Mouse (Mus musculus) frontal cortex, adult (tissue): Measurements from ENCODE around the gene Pold2.
A peak's percentile ranks its signal among the peaks of the same experiment; 100 is the strongest.

Source experiments
- ATAC-seq: cut with Nextera tagmentation; 2 replicates; pipeline ENCODE4 v1.9.2; 2017; ENCODE audit warnings: mild to moderate bottlenecking, moderate library complexity, mixed read lengths; ENCODE audit not compliant: low TSS enrichment

Pold2 gene

DNA sequence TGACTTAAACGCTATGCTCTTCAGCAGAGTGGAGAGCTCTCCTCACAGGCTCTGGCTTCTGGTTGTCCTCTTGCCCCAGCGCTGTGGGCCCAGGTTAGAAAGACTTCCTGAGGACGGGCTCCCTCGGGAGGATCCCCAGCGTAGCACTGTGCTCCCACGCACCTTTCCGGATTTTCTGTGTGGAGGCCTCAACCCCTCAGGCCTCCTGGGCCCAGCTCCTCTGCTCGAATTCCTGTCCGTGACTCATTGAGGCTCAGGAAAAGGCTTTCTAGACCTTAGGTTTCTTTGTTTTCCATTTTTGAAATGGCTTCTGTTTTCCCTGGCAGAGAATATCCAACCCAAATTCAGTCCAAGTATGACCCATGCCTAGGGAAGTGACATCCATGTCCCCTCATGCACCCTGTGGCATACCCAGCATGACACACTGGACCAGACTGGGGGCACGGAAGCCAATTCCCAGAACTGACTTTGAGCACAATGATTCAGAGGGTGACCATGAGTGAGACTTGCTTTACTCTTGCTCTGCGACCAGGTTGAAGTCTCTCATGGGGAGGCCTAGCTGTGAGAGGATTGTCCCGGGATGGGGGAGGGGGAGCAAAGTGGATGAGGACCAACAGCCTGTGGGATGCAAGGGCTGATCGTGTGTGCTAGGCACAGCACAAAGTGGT is 18.1 kb downstream of the Pold2 start:
- no peak for ATAC-seq

DNA sequence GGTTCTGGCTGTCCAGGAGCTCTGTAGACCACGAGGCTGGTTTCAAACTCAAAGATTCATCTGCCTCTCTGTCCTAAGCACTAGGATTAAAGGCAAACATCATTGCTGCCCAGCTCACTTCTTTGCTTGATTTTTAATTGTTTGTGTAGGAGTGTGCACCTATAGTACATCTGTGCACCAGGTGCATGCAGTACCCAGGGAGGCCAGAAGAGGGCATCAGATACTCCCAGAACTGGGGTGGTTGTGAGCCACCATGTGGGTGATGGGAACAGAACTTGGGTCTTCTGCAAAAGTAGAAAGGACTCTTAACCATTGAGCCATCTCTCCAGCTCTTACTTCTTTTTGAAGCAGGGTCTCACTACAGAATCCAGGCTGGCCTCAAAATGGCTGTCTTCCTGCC is 19.4 kb downstream of the Pold2 start:
- no peak for ATAC-seq

- no peak for ATAC-seq
Measured at GRCm38 (mm10) chr11:5856479-5857130, 21.5 kb downstream of the Pold2 start.

- peak; percentile 50; the same call in 1 of the 2 replicates for ATAC-seq
Measured at GRCm38 (mm10) chr11:5855902-5856301, 22.2 kb downstream of the Pold2 start.

DNA sequence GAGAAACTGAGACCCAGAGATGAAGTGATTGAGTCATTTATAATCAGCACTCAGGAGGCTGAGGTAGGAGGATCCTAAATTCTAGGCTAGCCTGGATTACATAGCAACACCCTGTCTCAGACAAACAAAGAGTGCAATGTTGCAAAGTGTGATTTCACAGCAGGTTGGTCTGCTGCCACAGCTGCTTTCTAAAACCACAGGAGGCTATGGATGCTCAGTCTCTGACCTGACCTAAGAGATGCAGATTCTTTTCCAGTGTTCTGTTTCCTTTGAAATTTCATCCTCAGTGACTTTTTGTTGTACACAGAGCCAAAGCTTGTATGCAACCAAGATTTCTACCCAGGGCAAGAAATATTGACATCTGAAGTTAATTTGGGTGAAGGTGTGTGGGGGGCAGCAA is 22.6 kb downstream of the Pold2 start:
- no peak for ATAC-seq

GRCm38 (mm10) chr11:5852314-5852713 is 25.8 kb downstream of the Pold2 start:
- ATAC-seq = no peak

- no peak for ATAC-seq
Measured at GRCm38 (mm10) chr11:5851021-5851736, 26.9 kb downstream of the Pold2 start.

- ATAC-seq = no peak
Measured at GRCm38 (mm10) chr11:5850452-5850851, 27.6 kb downstream of the Pold2 start.

DNA sequence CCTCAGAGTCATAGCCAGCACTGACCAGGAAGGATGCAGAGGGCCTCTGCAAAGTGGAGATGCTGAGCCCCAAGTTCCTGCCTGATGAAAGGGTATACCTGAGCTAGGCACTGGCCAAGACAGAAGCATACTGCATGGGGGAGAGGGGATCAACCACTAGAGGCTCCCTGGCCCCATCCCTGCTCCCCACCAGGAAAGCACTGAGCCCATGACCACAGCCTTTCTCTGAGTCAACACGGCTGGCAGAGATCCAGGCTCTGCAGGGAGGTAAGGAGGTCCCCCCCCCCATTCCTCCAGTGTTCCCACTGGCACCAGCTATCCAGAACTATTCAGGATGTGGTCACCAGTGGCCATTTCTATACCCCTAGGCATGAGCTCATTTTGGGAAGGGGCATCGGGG is 28.8 kb downstream of the Pold2 start:
- no peak for ATAC-seq

DNA sequence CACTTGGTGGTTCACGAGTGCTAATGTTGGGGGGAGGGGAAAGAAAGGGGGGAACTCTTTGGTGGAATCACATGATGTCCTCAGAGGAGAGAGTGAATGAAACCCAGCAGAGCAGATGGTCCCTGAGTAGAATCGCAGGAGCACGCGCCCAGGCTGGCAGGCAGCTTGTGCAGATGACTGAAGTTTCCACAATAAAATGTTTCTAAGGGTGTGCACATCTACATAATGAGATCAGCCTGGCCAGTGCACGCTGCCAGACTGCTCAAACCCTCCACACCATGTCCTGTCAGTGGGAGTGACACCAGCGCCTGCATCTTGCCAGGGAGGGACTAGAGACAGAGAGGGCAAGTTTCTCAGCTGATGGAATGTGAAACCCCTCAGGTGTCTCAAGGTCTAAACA is 29.4 kb downstream of the Pold2 start:
- ATAC-seq = peak; percentile 89

- no peak for ATAC-seq
Measured at GRCm38 (mm10) chr11:5846639-5847345, 31.3 kb downstream of the Pold2 start.

DNA sequence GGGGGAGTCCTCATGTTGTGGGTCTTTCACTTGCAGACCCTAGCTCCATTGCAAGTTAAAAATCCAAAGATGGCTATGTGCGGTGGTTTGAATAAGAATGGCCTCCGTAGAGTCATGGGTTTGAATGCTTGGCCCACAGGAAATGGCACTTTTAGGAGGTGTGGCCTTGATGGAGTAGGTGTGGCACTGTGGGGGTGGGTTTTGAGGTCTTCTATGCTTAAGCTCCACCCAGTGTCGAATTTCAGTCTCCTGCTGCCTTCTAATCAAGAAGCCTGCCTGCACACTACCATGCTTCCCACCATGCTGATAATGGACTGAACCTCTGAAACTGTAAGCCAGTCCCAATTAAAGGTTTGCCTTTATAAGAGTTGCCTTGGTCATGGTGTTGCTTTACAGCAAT is 35.0 kb downstream of the Pold2 start:
- ATAC-seq = no peak

DNA sequence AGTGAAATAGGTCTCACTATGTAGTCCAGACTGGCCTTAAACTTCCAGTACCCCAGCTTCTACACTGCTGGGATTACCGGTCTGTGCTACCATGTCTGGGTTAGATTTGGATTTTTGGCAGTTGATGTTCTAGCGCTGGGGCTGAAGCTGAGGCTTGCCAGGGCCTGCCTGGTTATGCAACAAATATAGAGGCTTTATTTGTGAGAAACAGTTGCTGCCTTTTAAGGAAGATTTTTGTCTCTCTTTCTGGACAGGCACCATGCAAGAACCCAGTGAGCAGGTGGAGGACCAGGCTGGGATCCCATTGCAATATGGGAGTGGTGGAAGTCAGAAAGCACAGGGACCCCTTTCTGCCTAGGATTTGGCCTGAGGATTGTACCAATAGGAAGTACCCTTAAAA is 36.3 kb downstream of the Pold2 start:
- ATAC-seq = no peak

GRCm38 (mm10) chr11:5840346-5840745 is 37.7 kb downstream of the Pold2 start:
- ATAC-seq = no peak

DNA sequence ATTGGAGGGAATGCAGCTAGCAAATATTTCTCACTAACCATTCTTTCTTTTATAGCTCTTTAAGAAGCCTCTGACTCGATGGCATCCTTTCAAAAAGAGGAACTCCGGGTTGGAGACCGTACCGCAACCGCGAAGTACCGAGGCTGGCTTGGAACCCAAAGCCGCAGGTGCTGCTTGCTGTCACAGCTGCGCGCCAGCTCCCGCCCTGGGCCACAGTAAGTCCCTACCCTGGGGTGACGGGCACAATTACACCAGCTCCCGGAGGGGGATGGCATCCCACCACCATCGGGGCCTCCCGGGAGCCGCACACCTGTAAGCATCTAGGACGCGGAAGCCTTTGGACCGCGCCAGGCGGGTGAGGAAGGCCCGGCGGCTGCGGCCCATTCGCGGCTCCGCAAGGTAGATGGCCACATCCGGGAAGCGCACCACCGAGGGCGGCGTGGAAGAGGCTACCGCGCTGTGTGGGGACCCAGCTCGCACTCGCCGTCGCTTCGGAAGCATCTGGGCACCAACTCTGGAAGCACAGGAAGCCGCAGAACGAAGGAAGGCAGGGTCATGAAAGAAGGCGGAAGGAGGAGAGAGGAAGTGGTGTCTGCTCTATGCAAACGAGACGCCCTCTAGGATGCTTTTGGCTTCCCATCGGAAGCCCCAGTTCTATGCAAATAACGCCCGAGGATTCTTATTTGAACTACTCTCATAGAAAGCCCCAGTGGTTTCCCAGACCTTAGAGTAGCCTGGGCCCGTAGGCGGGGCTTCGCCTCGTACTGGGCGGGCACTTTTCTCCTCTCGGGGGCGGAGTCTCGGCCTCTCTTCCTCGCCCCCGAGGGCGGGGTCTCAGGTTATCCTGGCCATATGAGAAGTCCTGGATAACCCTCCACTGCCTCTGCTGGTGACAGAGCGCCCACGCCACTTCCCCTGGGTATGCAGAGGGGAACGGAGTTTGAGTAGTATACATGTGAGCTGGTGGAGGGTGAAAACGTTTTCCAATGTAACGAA is 40.5 kb downstream of the Pold2 start, which contains the start of gene Polm:
Gene Polm (minus strand): TSS at position 766 of the 996 bp plus-strand sequence.
- ATAC-seq = peak; percentile 82

- no peak for ATAC-seq
Measured at GRCm38 (mm10) chr11:5836126-5836525, 42.0 kb downstream of the Pold2 start.

DNA sequence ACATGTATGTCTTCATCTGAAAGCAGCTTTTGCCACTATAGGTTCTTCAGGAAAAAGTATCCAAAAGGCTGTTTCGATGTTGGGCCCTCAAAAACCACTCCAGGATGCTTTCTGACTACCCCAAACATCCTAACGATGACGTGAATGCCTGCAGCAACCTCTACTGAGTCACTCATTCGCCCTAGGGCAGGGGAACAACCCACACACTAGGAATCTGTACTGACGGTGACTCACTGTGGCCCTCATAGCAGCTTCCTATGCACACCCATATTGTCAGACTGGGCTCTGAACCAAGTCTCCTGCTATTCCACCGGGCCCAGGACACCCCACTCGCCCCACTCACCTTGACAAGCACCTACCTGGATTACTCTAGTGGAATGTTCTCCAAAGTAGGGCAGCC is 43.0 kb downstream of the Pold2 start:
- peak; percentile 38; the same call in 1 of the 2 replicates for ATAC-seq

- ATAC-seq = no peak
Measured at GRCm38 (mm10) chr11:5834506-5834905, 43.6 kb downstream of the Pold2 start.

GRCm38 (mm10) chr11:5829327-5829726 is 48.8 kb downstream of the Pold2 start:
- no peak for ATAC-seq

DNA sequence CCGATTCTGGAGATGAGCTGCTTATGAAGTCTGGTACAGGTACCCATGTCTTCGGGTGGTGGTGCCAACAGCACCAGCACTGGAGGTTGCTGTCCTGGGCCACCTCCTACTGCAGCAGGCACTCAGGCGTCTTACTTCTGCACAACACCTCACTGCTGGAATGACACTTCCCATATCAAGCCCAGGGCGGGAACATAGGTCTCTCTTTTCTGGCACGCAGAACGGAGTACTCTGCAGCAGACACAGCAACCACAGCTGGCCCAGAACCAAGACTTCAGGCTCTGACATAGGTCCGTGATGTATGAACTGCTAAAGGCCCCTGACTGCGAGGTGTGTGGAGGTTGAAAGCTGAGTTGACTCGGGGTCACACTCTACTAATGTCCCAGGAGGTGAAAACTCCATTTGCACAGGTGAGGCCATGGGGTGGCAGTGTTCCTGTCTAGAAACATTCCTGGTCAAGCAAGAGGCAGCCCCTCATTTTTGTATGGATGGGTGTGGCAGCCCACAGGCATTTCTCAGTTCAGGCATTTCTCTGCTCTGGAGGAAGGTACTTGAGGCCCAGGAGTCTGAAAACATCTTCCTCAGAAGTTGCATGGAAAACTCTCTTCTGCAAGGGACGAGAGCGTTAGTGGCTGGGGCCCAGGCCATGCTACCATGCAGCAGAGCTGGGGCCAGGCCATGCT is 49.4 kb downstream of the Pold2 start:
- no peak for ATAC-seq
